Mouse (Mus musculus) lung, embryonic 15.5 days (tissue): ENCODE measurements around the gene Trim75. TPM values are rescaled to one million over a fixed set of nuclear protein-coding genes. Genes with fewer than 3 reads are reported as not detected.

Experiments used
- ATAC-seq: fragments of 200-750 bp; cut with Nextera tagmentation; 2 replicates; pipeline ENCODE4 v1.8.0; 2017; ENCODE audit warnings: moderate number of reproducible peaks, borderline replicate concordance; ENCODE audit not compliant: low FRiP score, low TSS enrichment; ENCODE audit errors: extremely low read depth
- H3K27ac ChIP-seq: fragments of 300-500 bp; sonication (generic); 2 replicates; pipeline ENCODE4 v1.5.1; 2015; ENCODE audit warnings: moderate library complexity, mild to moderate bottlenecking, inconsistent platforms
- H3K27me3 ChIP-seq: fragments of 300-500 bp; sonication (generic); 2 replicates; pipeline ENCODE4 v1.6.1; 2015; ENCODE audit warnings: inconsistent platforms
- H3K36me3 ChIP-seq: fragments of 300-500 bp; sonication (generic); 2 replicates; pipeline ENCODE4 v1.6.1; 2015; ENCODE audit warnings: inconsistent platforms
- H3K4me1 ChIP-seq: fragments of 300-500 bp; sonication (generic); 2 replicates; pipeline ENCODE4 v1.6.1; 2015; ENCODE audit warnings: inconsistent platforms
- H3K4me2 ChIP-seq: fragments of 300-500 bp; sonication (generic); 2 replicates; pipeline ENCODE4 v1.6.1; 2015; ENCODE audit warnings: inconsistent platforms, mild to moderate bottlenecking, moderate library complexity
- H3K4me3 ChIP-seq: fragments of 300-500 bp; sonication (generic); 2 replicates; pipeline ENCODE4 v1.5.1; 2015; ENCODE audit warnings: mild to moderate bottlenecking, inconsistent platforms
- H3K9ac ChIP-seq: fragments of 300-500 bp; sonication (generic); 2 replicates; pipeline ENCODE4 v1.6.1; 2015; ENCODE audit warnings: inconsistent platforms
- H3K9me3 ChIP-seq: fragments of 300-500 bp; sonication (generic); 2 replicates; pipeline ENCODE4 v1.6.1; 2016; ENCODE audit warnings: inconsistent platforms
- WGBS: fragments of 180-500 bp; shearing (Covaris S2); methylation state at CpG from one replicate; pipeline ENCODE4 v1.1.7; 2015; 5-methylcytosine and 5-hydroxymethylcytosine counted together
- polyA plus RNA-seq: library from polyadenylated mRNA; unstranded; fragments of >200 nt; fragmentation: Nextera tagmentation; extraction: Ambion mirVana; gene quantifications from 2 replicates; pipeline ENCODE4 v1.2.1, GENCODE M21; 2015

Gene Trim75
- polyA plus RNA-seq, 1 experiment from 2014 or later: not detected

DNA sequence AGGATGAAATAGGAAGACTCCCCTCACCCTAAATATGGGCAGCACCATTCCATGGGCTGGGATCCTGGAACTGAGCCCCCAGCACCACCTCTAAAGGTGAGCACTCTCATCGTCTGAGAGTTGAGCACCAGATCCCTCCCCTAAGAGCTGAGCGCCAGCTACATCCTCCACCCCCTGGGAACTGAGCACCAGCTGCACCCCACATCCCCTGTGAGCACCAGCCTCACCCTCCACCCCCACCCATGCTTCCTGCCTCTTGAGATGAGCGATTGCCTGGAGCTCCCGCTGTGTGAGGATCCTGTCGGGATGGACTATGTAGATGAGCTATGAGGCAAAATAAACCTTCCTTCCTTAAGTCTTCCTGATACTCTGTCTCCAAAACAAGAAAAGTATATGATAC is 44.7 kb downstream of the Trim75 start:
- H3K27ac ChIP-seq: no peak overlapping the region
- H3K9ac ChIP-seq: no peak overlapping the region
- no peak overlapping the region for H3K4me2 ChIP-seq
- WGBS: 13% methylated on average over 5 of the region's 5 CpGs
- H3K9me3 ChIP-seq: no peaks in the 10 kb centered on the region
- peaks cover 14% of the 10 kb centered on the region for H3K27me3 ChIP-seq
- H3K4me1 ChIP-seq: peaks cover 7% of the 10 kb centered on the region; the same call in 1 of the 2 replicates
- no peak for ATAC-seq
- no peak overlapping the region for H3K4me3 ChIP-seq
- H3K36me3 ChIP-seq: no peaks in the 10 kb centered on the region

- peak; percentile 34; the same call in 1 of the 2 replicates for ATAC-seq
- Histone ChIP-seq H3K4me1 (peaks cover 9% of the 10 kb centered on the region; the same call in 1 of the 2 replicates), H3K4me2 (no peak overlapping the region), H3K36me3 (no peaks in the 10 kb centered on the region), H3K9ac (no peak overlapping the region), H3K9me3 (no peaks in the 10 kb centered on the region), H3K27me3 (peaks cover 14% of the 10 kb centered on the region), H3K27ac (no peak overlapping the region), H3K4me3 (no peak overlapping the region)
- WGBS: 9% methylated on average over 9 of the region's 9 CpGs
Measured at GRCm38 (mm10) chr8:64941495-64941894, 46.1 kb downstream of the Trim75 start.

- no peak overlapping the region for H3K4me3 ChIP-seq
- 72% methylated on average over 8 of the region's 8 CpGs for WGBS
- H3K9ac ChIP-seq: no peak overlapping the region
- H3K4me1 ChIP-seq: peaks cover 9% of the 10 kb centered on the region; the same call in 1 of the 2 replicates
- no peaks in the 10 kb centered on the region for H3K36me3 ChIP-seq
- no peak overlapping the region for H3K27ac ChIP-seq
- H3K9me3 ChIP-seq: no peaks in the 10 kb centered on the region
- H3K27me3 ChIP-seq: peaks cover 14% of the 10 kb centered on the region
- no peak overlapping the region for H3K4me2 ChIP-seq
- ATAC-seq: no peak
Measured at GRCm38 (mm10) chr8:64941019-64941418, 46.6 kb downstream of the Trim75 start.

DNA sequence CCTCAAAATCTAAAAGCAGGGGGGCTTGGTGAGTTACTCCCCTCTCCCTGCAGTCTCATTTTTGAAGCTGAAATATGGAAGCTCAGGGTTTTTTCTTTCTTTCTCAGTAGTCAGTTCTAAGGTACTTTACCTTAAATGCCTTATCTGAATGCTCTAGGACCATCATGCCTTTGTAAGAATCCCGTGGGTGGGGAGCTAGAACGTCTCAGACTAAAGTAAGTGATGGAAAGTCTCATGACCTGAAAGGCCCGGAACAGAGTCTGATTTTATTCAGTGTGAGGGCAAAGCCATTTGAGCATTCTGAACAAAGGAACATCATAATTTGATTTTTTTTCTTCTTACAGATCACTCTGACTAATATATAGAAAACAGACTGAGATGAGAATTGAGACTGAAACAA is 52.6 kb downstream of the Trim75 start:
- H3K27me3 ChIP-seq: no peaks in the 10 kb centered on the region
- no peak overlapping the region for H3K27ac ChIP-seq
- no peak for ATAC-seq
- H3K36me3 ChIP-seq: no peaks in the 10 kb centered on the region
- H3K9ac ChIP-seq: no peak overlapping the region
- peaks cover 7% of the 10 kb centered on the region; the same call in 1 of the 2 replicates for H3K4me1 ChIP-seq
- no peak overlapping the region for H3K4me2 ChIP-seq
- 69% methylated on average over 3 of the region's 3 CpGs for WGBS
- no peaks in the 10 kb centered on the region for H3K9me3 ChIP-seq
- no peak overlapping the region for H3K4me3 ChIP-seq

Other genes starting within 250 kb of the Trim75 start
- gene Klhl2, start 137.8 kb downstream of the Trim75 start, polyA plus RNA-seq: 15.4 and 16.0 TPM in 2 replicates
- 27.2 and 27.6 TPM in 2 replicates for gene Tmem192, start 40.6 kb downstream of the Trim75 start, polyA plus RNA-seq
- not detected in 2 replicates for gene Trim61, start 30.7 kb upstream of the Trim75 start, polyA plus RNA-seq
- not detected in 2 replicates for gene Trim60, start 30.8 kb upstream of the Trim75 start, polyA plus RNA-seq
- 0.90 and 1.3 TPM in 2 replicates for gene Apela, start 49.5 kb upstream of the Trim75 start, polyA plus RNA-seq
- not detected in 2 replicates for gene Gm10663, start 87.2 kb upstream of the Trim75 start, polyA plus RNA-seq
- 2.6 and 3.0 TPM in 2 replicates for gene BC030870, start 141.7 kb upstream of the Trim75 start, polyA plus RNA-seq